Mouse (Mus musculus): ENCODE measurements around the gene Tenm4. TPM values are rescaled to one million over a fixed set of nuclear protein-coding genes. Genes with fewer than 3 reads are reported as not detected.

Tenm4 gene
- total and polyA plus RNA-seq, 2 experiments: 0.09 to 0.11 TPM

GRCm38 (mm10) chr7:96240661-96241060, 69.6 kb downstream of the Tenm4 start:
- H3K36me3 ChIP-seq (ENCODE audit: control insufficient read depth, insufficient read depth, low read length): no peaks in the 10 kb centered on the region
- no peak overlapping the region for H3K4me3 ChIP-seq (ENCODE audit: insufficient read depth, low read depth, low read length)
- H3K27ac ChIP-seq (replicated peaks; ENCODE audit: insufficient read depth, low read depth, low read length): no peak overlapping the region
- no peak for DNase-seq (ENCODE audit: extremely low read depth, low read depth, low spot score)
- no peaks in the 10 kb centered on the region for H3K79me2 ChIP-seq (ENCODE audit: control insufficient read depth, insufficient read depth, low read length)
- TF ChIP-seq CTCF (IDR thresholded peaks at IDR 0.05; ENCODE audit: low read depth, low read length): no peak
- no peak for TF ChIP-seq POLR2A (IDR thresholded peaks at IDR 0.05; ENCODE audit: extremely low read depth, insufficient read depth, low read length)
- no peak overlapping the region for H3K9ac ChIP-seq (ENCODE audit: low read depth, low read length)
- WGBS: 50% methylated on average over 2 of the region's 2 CpGs
- peaks cover 3% of the 10 kb centered on the region; the same call in 1 of the 2 replicates for H3K4me1 ChIP-seq (ENCODE audit: control insufficient read depth, insufficient read depth, low read length)
- H3K27me3 ChIP-seq (ENCODE audit: control insufficient read depth, insufficient read depth, low read length): peaks cover 10% of the 10 kb centered on the region; the same call in 1 of the 2 replicates

GRCm38 (mm10) chr7:96242328-96243185, 71.5 kb downstream of the Tenm4 start:
- peak; percentile 31 for DNase-seq (ENCODE audit: extremely low read depth, low read depth, low spot score)

GRCm38 (mm10) chr7:96244796-96245195, 73.8 kb downstream of the Tenm4 start:
- Histone ChIP-seq H3K4me3 (ENCODE audit: insufficient read depth, low read depth, low read length) (no peak overlapping the region), H3K9ac (ENCODE audit: low read depth, low read length) (no peak overlapping the region), H3K79me2 (ENCODE audit: control insufficient read depth, insufficient read depth, low read length) (no peaks in the 10 kb centered on the region), H3K27ac (replicated peaks; ENCODE audit: insufficient read depth, low read depth, low read length) (no peak overlapping the region), H3K27me3 (ENCODE audit: control insufficient read depth, insufficient read depth, low read length) (peaks cover 15% of the 10 kb centered on the region), H3K4me1 (ENCODE audit: control insufficient read depth, insufficient read depth, low read length) (peaks cover 3% of the 10 kb centered on the region; the same call in 1 of the 2 replicates), H3K36me3 (ENCODE audit: control insufficient read depth, insufficient read depth, low read length) (no peaks in the 10 kb centered on the region)
- TF ChIP-seq CTCF (IDR thresholded peaks at IDR 0.05; ENCODE audit: low read depth, low read length) (no peak), POLR2A (IDR thresholded peaks at IDR 0.05; ENCODE audit: extremely low read depth, insufficient read depth, low read length) (no peak)
- no peak for DNase-seq (ENCODE audit: extremely low read depth, low read depth, low spot score)
- WGBS: 57% methylated on average over 1 of the region's 1 CpGs

More at GRCm38 (mm10) chr7:96242328-96243185, 71.5 kb downstream of the Tenm4 start:
- Histone ChIP-seq H3K27ac (replicated peaks; ENCODE audit: insufficient read depth, low read depth, low read length) (no peak overlapping the region), H3K4me3 (ENCODE audit: insufficient read depth, low read depth, low read length) (no peak overlapping the region), H3K79me2 (ENCODE audit: control insufficient read depth, insufficient read depth, low read length) (no peaks in the 10 kb centered on the region), H3K27me3 (ENCODE audit: control insufficient read depth, insufficient read depth, low read length) (peaks cover 11% of the 10 kb centered on the region; the same call in 1 of the 2 replicates), H3K4me1 (ENCODE audit: control insufficient read depth, insufficient read depth, low read length) (peaks cover 3% of the 10 kb centered on the region; the same call in 1 of the 2 replicates), H3K36me3 (ENCODE audit: control insufficient read depth, insufficient read depth, low read length) (no peaks in the 10 kb centered on the region), H3K9ac (ENCODE audit: low read depth, low read length) (no peak overlapping the region)
- no peak for TF ChIP-seq CTCF (IDR thresholded peaks at IDR 0.05; ENCODE audit: low read depth, low read length)
- no peak for TF ChIP-seq POLR2A (IDR thresholded peaks at IDR 0.05; ENCODE audit: extremely low read depth, insufficient read depth, low read length)
- 28% methylated on average over 4 of the region's 4 CpGs for WGBS

DNA sequence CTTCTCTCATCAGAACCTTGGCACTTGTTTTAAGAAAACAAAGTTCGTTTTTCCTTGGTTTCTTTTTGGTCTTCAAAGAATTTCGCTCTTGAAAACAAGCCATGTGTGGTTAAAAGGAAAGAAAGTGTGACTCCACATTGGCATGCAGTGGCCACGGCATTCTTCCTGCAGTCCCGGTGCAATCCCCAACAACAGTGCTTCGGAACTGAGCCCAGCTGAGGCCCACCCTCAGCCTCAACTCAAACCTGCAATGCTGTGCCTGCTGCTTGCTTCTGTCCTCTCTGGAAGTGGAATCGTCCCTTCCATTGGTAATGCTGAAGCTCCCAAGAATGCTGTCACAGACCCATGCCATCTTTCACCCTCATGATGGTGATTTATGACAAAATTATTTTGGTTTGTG, 88.6 kb downstream of the Tenm4 start:
- Histone ChIP-seq H3K27ac (replicated peaks; ENCODE audit: insufficient read depth, low read depth, low read length) (no peak overlapping the region), H3K27me3 (ENCODE audit: control insufficient read depth, insufficient read depth, low read length) (no peaks in the 10 kb centered on the region), H3K36me3 (ENCODE audit: control insufficient read depth, insufficient read depth, low read length) (no peaks in the 10 kb centered on the region), H3K79me2 (ENCODE audit: control insufficient read depth, insufficient read depth, low read length) (no peaks in the 10 kb centered on the region), H3K9ac (ENCODE audit: low read depth, low read length) (no peak overlapping the region), H3K4me3 (ENCODE audit: insufficient read depth, low read depth, low read length) (no peak overlapping the region), H3K4me1 (ENCODE audit: control insufficient read depth, insufficient read depth, low read length) (no peaks in the 10 kb centered on the region)
- TF ChIP-seq CTCF (IDR thresholded peaks at IDR 0.05; ENCODE audit: low read depth, low read length) (no peak), POLR2A (IDR thresholded peaks at IDR 0.05; ENCODE audit: extremely low read depth, insufficient read depth, low read length) (no peak)
- DNase-seq (ENCODE audit: extremely low read depth, low read depth, low spot score): no peak
- 76% methylated on average over 6 of the region's 6 CpGs for WGBS

- Histone ChIP-seq H3K36me3 (ENCODE audit: control insufficient read depth, insufficient read depth, low read length) (no peaks in the 10 kb centered on the region), H3K9ac (ENCODE audit: low read depth, low read length) (no peak overlapping the region), H3K27ac (replicated peaks; ENCODE audit: insufficient read depth, low read depth, low read length) (no peak overlapping the region), H3K27me3 (ENCODE audit: control insufficient read depth, insufficient read depth, low read length) (no peaks in the 10 kb centered on the region), H3K4me1 (ENCODE audit: control insufficient read depth, insufficient read depth, low read length) (no peaks in the 10 kb centered on the region), H3K4me3 (ENCODE audit: insufficient read depth, low read depth, low read length) (no peak overlapping the region), H3K79me2 (ENCODE audit: control insufficient read depth, insufficient read depth, low read length) (no peaks in the 10 kb centered on the region)
- DNase-seq (ENCODE audit: extremely low read depth, low read depth, low spot score): no peak
- no peak for TF ChIP-seq POLR2A (IDR thresholded peaks at IDR 0.05; ENCODE audit: extremely low read depth, insufficient read depth, low read length)
- TF ChIP-seq CTCF (IDR thresholded peaks at IDR 0.05; ENCODE audit: low read depth, low read length): no peak
Observed at GRCm38 (mm10) chr7:96262182-96262581, 91.1 kb downstream of the Tenm4 start.

GRCm38 (mm10) chr7:96265941-96266340, 94.9 kb downstream of the Tenm4 start:
- H3K27ac ChIP-seq (replicated peaks; ENCODE audit: insufficient read depth, low read depth, low read length): no peak overlapping the region
- H3K27me3 ChIP-seq (ENCODE audit: control insufficient read depth, insufficient read depth, low read length): no peaks in the 10 kb centered on the region
- DNase-seq (ENCODE audit: extremely low read depth, low read depth, low spot score): no peak
- 93% methylated on average over 1 of the region's 1 CpGs for WGBS
- no peaks in the 10 kb centered on the region for H3K36me3 ChIP-seq (ENCODE audit: control insufficient read depth, insufficient read depth, low read length)
- TF ChIP-seq CTCF (IDR thresholded peaks at IDR 0.05; ENCODE audit: low read depth, low read length) (no peak), POLR2A (IDR thresholded peaks at IDR 0.05; ENCODE audit: extremely low read depth, insufficient read depth, low read length) (no peak)
- H3K4me1 ChIP-seq (ENCODE audit: control insufficient read depth, insufficient read depth, low read length): no peaks in the 10 kb centered on the region
- H3K9ac ChIP-seq (ENCODE audit: low read depth, low read length): no peak overlapping the region
- no peaks in the 10 kb centered on the region for H3K79me2 ChIP-seq (ENCODE audit: control insufficient read depth, insufficient read depth, low read length)
- no peak overlapping the region for H3K4me3 ChIP-seq (ENCODE audit: insufficient read depth, low read depth, low read length)

Measured in liver, adult 2 months (tissue).